Mouse (Mus musculus): ENCODE results near the gene Atp6v1d. TPM values are rescaled to one million over a fixed set of nuclear protein-coding genes. Genes with fewer than 3 reads are reported as not detected.

Atp6v1d gene
- 31.8 and 38.5 TPM in 2 replicates for polyA plus RNA-seq (2012; rRNA removed)

GRCm38 (mm10) chr12:78861496-78862253 lies at the start of gene Atp6v1d, which contains the start of gene Eif2s1:
Atp6v1d (minus strand) TSS chr12:78861638.
Eif2s1 (plus strand) TSS chr12:78861819.
- H3K4me3 ChIP-seq (ENCODE audit: control insufficient read depth, low read depth, low read length) = peak within 1 kb of the TSS; percentile 99

GRCm38 (mm10) chr12:78910684-78911461 lies 49.4 kb upstream of the Atp6v1d start:
- H3K36me3 ChIP-seq (ENCODE audit: control insufficient read depth, insufficient read depth, low read length) = no peaks in the 10 kb centered on the region
- H3K27ac ChIP-seq (ENCODE audit: control insufficient read depth, insufficient read depth, low read depth, low read length) = no peak overlapping the region
- H3K4me3 ChIP-seq (ENCODE audit: control insufficient read depth, low read depth, low read length) = no peak overlapping the region; the same call in 1 of the 2 replicates
- TF ChIP-seq POLR2A (IDR thresholded peaks at IDR 0.05; ENCODE audit: control insufficient read depth, low read depth, low read length) (no peak), CTCF (IDR thresholded peaks at IDR 0.05; ENCODE audit: control insufficient read depth, insufficient read depth, insufficient replicate concordance, low read depth, low read length) (no peak)
- H3K4me1 ChIP-seq (ENCODE audit: control insufficient read depth, insufficient read depth, low read length) = peaks cover 16% of the 10 kb centered on the region
- peaks cover 3% of the 10 kb centered on the region for H3K27me3 ChIP-seq (ENCODE audit: control insufficient read depth, insufficient read depth, low read length)

More at GRCm38 (mm10) chr12:78861496-78862253, at the start of gene Atp6v1d, which contains the start of gene Eif2s1:
- Histone ChIP-seq H3K27ac (ENCODE audit: control insufficient read depth, insufficient read depth, low read depth, low read length) (peak within 1 kb of the TSS; percentile 97), H3K27me3 (ENCODE audit: control insufficient read depth, insufficient read depth, low read length) (no peaks in the 10 kb centered on the region), H3K4me1 (ENCODE audit: control insufficient read depth, insufficient read depth, low read length) (peaks cover 4% of the 10 kb centered on the region), H3K36me3 (ENCODE audit: control insufficient read depth, insufficient read depth, low read length) (no peaks in the 10 kb centered on the region)
- TF ChIP-seq CTCF (IDR thresholded peaks at IDR 0.05; ENCODE audit: control insufficient read depth, insufficient read depth, insufficient replicate concordance, low read depth, low read length) = peak; percentile 49; the same call in 1 of the 2 replicates
- TF ChIP-seq POLR2A (IDR thresholded peaks at IDR 0.05; ENCODE audit: control insufficient read depth, low read depth, low read length) = peak; percentile 92

GRCm38 (mm10) chr12:78908081-78908605 lies 46.7 kb upstream of the Atp6v1d start:
- Histone ChIP-seq H3K27me3 (ENCODE audit: control insufficient read depth, insufficient read depth, low read length) (peaks cover 3% of the 10 kb centered on the region), H3K4me3 (ENCODE audit: control insufficient read depth, low read depth, low read length) (no peak overlapping the region), H3K27ac (ENCODE audit: control insufficient read depth, insufficient read depth, low read depth, low read length) (no peak overlapping the region), H3K4me1 (ENCODE audit: control insufficient read depth, insufficient read depth, low read length) (peaks cover 16% of the 10 kb centered on the region), H3K36me3 (ENCODE audit: control insufficient read depth, insufficient read depth, low read length) (no peaks in the 10 kb centered on the region)
- no peak for TF ChIP-seq POLR2A (IDR thresholded peaks at IDR 0.05; ENCODE audit: control insufficient read depth, low read depth, low read length)
- no peak for TF ChIP-seq CTCF (IDR thresholded peaks at IDR 0.05; ENCODE audit: control insufficient read depth, insufficient read depth, insufficient replicate concordance, low read depth, low read length)

- Histone ChIP-seq H3K4me3 (ENCODE audit: control insufficient read depth, low read depth, low read length) (peak within 1 kb of the TSS; percentile 87), H3K36me3 (ENCODE audit: control insufficient read depth, insufficient read depth, low read length) (no peaks in the 10 kb centered on the region), H3K27ac (ENCODE audit: control insufficient read depth, insufficient read depth, low read depth, low read length) (no peak within 1 kb of the TSS), H3K4me1 (ENCODE audit: control insufficient read depth, insufficient read depth, low read length) (peaks cover 14% of the 10 kb centered on the region), H3K27me3 (ENCODE audit: control insufficient read depth, insufficient read depth, low read length) (peaks cover 1% of the 10 kb centered on the region)
- TF ChIP-seq POLR2A (IDR thresholded peaks at IDR 0.05; ENCODE audit: control insufficient read depth, low read depth, low read length) = no peak
- TF ChIP-seq CTCF (IDR thresholded peaks at IDR 0.05; ENCODE audit: control insufficient read depth, insufficient read depth, insufficient replicate concordance, low read depth, low read length) = peak; percentile 18; the same call in 1 of the 2 replicates
These were observed 45.3 kb upstream of the Atp6v1d start, which contains the start of gene Plek2 for GRCm38 (mm10) chr12:78906707-78907162. Plek2 (minus strand) TSS chr12:78906964.

- no peaks in the 10 kb centered on the region; the same call in 1 of the 2 replicates for H3K27me3 ChIP-seq (ENCODE audit: control insufficient read depth, insufficient read depth, low read length)
- H3K4me1 ChIP-seq (ENCODE audit: control insufficient read depth, insufficient read depth, low read length) = peaks cover 7% of the 10 kb centered on the region
- H3K36me3 ChIP-seq (ENCODE audit: control insufficient read depth, insufficient read depth, low read length) = no peaks in the 10 kb centered on the region
- H3K4me3 ChIP-seq (ENCODE audit: control insufficient read depth, low read depth, low read length) = no peak overlapping the region
- TF ChIP-seq POLR2A (IDR thresholded peaks at IDR 0.05; ENCODE audit: control insufficient read depth, low read depth, low read length) = no peak
- TF ChIP-seq CTCF (IDR thresholded peaks at IDR 0.05; ENCODE audit: control insufficient read depth, insufficient read depth, insufficient replicate concordance, low read depth, low read length) = no peak
- no peak overlapping the region for H3K27ac ChIP-seq (ENCODE audit: control insufficient read depth, insufficient read depth, low read depth, low read length)
These were observed 43.1 kb upstream of the Atp6v1d start for GRCm38 (mm10) chr12:78904499-78904898.

GRCm38 (mm10) chr12:78903313-78903712 lies 41.9 kb upstream of the Atp6v1d start:
- H3K27ac ChIP-seq (ENCODE audit: control insufficient read depth, insufficient read depth, low read depth, low read length) = no peak overlapping the region
- no peak overlapping the region for H3K4me3 ChIP-seq (ENCODE audit: control insufficient read depth, low read depth, low read length)
- no peak for TF ChIP-seq CTCF (IDR thresholded peaks at IDR 0.05; ENCODE audit: control insufficient read depth, insufficient read depth, insufficient replicate concordance, low read depth, low read length)
- TF ChIP-seq POLR2A (IDR thresholded peaks at IDR 0.05; ENCODE audit: control insufficient read depth, low read depth, low read length) = no peak
- no peaks in the 10 kb centered on the region; the same call in 1 of the 2 replicates for H3K27me3 ChIP-seq (ENCODE audit: control insufficient read depth, insufficient read depth, low read length)
- H3K4me1 ChIP-seq (ENCODE audit: control insufficient read depth, insufficient read depth, low read length) = peaks cover 7% of the 10 kb centered on the region
- no peaks in the 10 kb centered on the region for H3K36me3 ChIP-seq (ENCODE audit: control insufficient read depth, insufficient read depth, low read length)

Measured in testis, adult 2 months (tissue).